Mouse (Mus musculus) liver, embryonic 14.5 days (tissue): ENCODE results near the gene Nhej1.

Experiments used
- CTCF ChIP-seq: IDR thresholded peaks from 2 replicates; pipeline ENCODE4 v1.5.1; 2016; ENCODE audit warnings: antibody characterized with exemption, low read depth, control low read depth
- EP300 ChIP-seq: IDR thresholded peaks from 2 replicates; pipeline ENCODE4 v1.6.1; 2016; ENCODE audit warnings: antibody characterized with exemption, low read depth

GRCm38 (mm10) chr1:75136730-75137129 lies 11.7 kb upstream of the Nhej1 start:
- TF ChIP-seq CTCF (peak; percentile 27), EP300 (peak; percentile 93)
